Mouse (Mus musculus): Measurements from ENCODE around the gene Ube2e1.
A peak's percentile ranks its signal among the peaks of the same experiment; 100 is the strongest.
"Not testable (repeated sequence)": the region's sequence is repeated elsewhere in the genome, so short reads cannot be mapped to it uniquely, and the experiment has no call there.

Gene Ube2e1

DNA sequence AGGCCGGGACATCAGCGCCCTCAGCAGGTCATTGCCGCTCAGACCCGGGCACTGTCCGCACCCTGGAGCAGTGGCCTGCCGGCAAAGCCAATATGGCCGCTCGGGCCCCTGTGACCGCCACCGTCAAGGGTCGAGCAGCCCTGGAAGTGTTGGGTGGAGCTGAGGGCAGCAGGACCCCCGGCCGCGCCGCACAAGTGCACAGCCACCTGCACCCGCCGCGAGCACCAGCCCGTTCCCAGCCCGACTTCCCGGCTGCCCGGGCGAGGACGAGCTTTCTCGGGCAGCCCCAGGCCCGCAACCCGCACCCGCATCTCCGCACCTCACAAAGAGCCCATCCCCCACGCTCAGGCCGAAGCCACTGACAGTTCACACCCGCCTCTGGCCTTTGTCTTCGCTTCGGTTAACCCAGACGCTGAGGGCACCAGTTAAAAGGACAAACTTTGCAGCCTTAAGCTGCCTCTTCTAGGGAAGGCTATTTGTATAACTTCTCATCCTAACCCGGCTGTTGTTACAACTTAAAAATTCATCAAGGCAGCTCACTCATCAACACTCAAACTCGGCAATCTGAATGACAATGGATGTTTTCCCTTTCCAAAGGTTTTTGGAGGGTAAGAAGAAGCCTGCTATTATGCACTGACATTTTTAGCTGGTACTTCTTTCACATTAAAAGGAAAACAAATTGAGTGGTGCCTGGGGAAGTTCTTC lies 4.5 kb downstream of the Ube2e1 start:
- DNase-seq (ENCODE audit: low spot score in 2 of 2): no peak

DNA sequence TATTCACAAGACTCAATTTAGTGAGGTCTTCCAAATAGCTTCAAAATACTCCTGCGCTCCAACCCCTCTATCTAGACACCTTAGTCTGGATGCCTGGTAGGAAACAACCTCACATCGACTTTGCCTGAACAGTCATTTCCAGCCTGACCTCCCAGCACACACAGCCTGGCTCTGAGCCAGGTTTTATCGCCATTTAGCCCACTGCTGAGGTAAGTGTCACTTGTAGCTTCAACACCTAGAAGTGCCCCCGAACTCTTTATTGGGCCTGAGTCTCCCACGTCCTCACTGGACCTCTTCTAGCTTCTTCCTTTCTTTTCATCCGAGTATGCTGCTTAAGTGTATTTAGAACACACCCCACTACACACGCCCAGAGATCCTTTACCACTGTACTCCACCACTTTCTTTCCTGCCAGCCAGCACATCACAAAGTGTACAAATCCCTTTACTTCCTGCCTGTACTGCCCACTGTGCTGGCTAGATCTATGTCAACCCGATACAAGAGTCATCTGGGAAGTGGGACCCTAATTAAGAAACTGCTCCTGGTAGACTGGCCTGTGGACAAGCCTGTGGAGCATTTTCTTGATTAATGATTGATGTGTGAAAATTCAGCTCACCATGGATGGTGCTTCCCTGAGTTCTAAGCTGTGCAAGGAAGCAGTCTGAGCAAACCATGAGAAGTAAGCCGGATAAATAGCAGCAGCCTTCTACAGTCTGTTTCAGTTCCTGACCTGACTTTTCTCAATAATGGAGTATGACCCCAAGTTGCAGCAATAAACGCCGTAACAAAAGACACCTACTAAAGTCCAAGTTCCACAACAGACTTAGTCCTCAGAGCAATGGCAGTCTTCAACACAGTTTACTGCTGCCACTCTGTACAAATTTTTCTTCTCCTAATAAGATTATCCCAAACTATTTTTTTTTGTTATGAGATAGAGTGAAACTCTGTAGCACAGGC lies 13.9 kb downstream of the Ube2e1 start:
- DNase-seq (ENCODE audit: low spot score in 2 of 2): no peak

DNA sequence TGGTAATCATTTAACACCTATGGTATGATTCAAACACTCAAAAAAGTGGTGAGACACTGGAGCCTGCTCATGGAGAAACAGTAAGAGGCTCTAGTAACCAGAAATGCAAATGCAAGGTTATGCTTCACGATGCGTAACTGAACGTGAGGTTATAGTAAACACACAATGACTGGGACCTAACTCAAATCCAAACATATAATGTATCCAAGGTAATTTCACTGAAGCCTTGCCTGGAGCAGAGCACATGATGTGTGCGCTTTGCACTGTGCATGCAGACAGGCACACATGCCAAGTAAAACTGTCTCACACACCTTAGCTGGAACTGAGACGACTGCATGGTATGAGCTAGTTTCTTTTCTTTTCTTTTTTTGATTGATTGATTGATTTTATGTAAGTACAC lies 27.5 kb downstream of the Ube2e1 start:
- DNase-seq (ENCODE audit: low spot score in 2 of 2): no peak

DNA sequence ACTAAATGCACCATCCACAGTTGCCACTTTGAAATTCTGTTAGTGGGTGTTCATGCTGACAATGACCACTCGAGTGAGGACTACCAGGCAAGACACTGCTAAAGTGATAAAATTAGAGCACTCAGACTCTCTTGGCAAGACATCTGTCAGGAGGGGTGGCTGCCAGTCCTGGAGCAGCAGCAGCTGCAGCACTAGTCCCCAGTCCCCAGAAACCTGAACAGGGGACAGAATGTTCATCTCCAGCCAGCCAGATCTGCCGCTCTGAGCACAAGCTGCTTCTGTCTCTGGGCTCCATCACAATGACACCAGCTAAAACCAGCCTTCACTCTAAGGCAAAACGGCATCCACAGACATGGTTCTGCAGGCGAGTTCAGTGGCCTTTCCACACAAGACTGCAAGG lies 28.4 kb downstream of the Ube2e1 start:
- peak; percentile 56 to 73 for DNase-seq (ENCODE audit: low spot score in 2 of 2)

DNA sequence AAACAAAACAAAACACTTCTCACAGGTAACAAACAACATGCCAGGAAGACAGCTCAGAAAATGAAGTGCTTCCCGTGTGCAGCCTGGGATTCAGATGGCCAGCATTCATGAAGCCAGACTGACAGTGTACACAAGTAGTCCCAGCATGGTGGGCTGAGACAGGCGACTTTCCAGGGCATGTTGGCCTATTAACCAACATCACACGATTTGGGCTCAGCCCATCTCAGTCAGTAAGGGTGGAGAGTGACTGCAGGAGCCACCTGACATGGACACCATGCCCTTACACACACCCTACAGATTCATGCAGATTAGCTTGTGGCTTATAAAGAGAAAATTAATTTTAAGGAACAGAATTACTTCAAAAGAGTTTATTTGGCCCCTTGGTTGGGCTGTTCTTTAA lies 28.9 kb downstream of the Ube2e1 start:
- DNase-seq (ENCODE audit: low spot score in 2 of 2): no peak

DNA sequence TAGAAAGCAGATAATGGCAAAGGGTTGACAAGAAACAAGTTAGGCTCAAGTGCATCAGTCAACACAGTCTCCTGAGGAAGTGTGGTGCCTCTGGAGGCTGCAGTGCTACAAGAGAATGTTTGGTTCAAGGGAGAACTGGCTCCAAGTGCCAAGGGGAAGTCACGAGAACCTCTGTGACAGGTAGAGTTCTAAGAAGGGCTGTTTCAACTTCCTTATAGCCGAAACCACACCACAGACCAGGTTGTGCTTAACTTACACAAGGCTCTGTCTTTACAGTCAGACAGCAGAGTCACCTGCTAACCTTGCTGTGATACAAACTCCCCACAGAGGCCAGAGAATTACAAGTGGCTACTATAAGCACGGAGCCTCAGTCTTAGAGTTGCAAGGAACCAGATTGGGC lies 30.1 kb downstream of the Ube2e1 start:
- DNase-seq (ENCODE audit: low spot score in 2 of 2): no peak

DNA sequence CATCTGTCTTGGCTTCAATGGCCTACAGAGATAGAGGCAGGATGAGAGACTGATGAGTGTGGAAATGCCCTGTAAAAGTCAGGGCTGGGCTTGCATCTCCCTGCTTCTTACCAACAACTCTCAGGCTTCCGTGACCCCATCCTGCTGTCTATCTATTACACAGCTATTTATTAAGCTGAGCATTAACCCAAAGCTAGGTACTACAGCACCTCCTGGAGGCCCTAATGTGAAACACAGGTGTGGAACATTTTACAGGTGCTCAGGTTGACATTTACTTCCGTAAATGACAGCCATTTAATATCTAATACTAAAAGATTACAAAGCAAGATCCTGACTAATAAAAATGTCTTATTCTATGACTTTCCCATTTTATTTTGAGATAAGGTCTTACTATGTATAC lies 31.0 kb downstream of the Ube2e1 start:
- DNase-seq (ENCODE audit: low spot score in 2 of 2): no peak

DNA sequence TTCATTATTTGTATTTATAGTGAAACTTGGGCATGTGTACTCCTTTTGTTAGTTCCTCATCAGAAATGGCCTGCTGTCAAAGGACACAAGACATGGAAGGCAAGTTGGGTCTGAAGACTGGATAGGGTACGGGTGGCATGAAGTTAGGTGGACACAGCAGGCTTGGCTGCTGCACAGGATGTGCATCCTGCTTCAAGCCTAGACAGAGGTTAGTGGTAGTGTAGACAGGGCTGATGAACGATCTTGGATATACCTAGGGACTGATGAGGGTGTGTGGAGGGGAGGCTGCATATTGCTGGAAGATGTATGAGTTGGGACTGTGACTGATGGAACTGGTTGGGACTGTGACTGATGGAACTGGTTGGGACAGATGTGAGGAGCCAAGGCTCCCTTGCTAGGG lies 32.8 kb downstream of the Ube2e1 start:
- no peak for DNase-seq (ENCODE audit: low spot score in 2 of 2)

DNA sequence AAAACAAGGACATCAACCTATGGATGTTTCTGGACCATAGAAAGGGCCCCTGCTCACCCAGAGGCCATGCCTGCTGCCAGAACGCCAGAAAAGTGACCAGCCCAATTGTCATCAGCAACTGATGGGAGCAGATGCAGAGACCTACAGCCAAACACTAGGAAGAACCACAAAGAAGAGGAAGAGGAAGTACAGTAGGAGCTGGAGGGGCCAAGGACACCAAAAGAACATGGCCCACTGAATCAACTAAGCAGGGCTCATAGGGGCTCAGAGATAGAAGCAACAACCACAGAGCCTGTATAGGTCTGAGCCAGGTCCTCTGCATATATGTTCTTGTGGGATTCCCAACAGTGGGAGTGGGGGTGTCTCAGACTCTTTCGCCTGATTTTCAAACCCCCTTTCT lies 34.2 kb downstream of the Ube2e1 start:
- DNase-seq (ENCODE audit: low spot score in 2 of 2): no peak

DNA sequence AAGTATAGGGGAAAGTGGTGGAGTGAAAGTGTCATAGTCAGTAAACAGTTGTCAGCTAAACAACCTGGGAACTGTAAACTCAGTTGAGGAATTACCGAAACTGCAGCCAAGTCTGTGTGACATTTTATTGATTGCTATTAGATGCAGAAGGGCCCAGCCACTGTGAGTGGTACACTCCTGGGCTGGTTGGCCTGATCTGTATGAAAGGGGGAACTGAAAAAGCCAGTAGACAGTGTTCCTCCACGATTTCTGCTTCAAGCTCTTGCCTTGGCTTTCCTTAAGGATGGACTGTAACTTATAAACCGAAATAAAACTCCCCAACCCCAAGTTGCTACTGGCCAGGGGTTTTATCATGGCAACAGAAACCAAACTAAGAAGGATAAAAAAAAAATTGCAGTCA lies 39.1 kb downstream of the Ube2e1 start:
- no peak for DNase-seq (ENCODE audit: low spot score in 2 of 2)

DNA sequence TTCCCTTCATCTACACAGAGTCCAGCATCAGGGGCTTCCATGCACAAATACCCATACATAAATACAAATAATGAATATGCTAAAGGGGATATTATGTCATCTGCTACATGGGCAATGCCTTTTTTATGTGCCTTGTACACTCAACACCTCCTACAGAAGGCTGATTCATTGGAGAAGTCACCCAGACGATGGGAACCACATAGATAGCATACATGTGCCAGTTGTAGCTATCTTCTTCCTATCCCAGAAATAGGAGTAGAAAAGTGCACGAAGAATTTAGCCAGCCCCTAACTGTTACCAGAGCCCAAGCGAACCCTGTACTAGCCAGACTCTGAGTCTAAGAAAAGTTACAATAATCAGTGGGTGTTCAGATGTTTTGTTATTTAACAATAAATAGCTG lies 39.5 kb downstream of the Ube2e1 start:
- DNase-seq (ENCODE audit: low spot score in 2 of 2): no peak

DNA sequence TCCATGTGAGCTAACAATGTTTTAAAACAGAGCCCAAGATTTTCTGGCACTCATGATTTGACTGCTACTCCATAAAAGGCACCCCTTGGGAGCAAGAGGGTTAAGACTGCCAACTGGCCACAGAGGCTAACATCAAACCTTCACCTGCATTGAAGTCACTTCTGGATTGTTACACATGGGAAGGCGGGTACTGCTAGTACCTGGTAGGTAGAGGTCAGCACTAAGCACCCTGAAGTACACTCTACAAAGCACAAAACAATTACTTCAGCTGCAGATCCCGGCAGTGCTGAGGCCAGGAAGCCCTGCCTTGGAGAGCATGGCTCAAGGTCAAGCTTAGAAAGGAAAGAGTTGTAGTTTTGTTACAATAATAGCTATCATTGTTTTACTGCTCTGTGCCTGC lies 44.3 kb downstream of the Ube2e1 start:
- DNase-seq (ENCODE audit: low spot score in 2 of 2): no peak

DNA sequence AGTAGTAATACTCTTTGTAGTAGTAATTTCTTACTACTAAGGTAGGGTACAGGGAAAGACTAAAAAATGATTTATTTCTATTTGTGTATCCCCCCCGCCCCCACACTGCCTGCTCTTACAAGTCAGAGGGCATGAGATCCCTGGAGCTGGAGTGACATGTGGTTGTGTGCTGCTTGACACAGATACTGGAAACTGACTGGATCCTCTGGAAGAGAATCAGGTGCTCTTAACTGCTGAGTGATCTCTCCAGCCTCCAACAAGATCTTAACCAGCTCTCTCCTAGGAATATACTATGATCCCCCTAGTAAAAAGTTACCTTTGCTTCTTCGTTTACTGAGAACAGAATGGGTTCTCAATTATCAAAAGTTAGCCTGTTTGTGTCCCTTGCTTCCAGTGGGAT lies 45.2 kb downstream of the Ube2e1 start:
- DNase-seq (ENCODE audit: low spot score in 2 of 2): no peak

DNA sequence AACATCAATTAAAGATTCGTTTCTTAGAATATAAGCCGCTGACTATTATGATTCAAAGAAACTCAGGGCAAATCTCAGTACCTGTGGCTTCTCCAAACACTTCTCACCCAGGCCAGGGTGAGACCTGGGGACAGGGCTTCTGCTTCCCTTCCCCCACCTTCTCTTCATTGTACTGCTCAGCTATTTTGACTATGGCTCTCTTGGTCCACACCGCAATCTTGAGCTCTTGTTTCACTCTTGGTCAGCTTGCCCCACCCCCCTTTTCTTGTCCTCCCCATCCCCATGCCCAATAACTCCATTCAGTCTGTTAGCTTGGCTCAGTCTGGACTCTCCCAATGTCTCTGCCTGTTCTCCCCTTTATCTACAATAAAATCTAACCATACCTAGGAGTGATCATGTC lies 46.2 kb downstream of the Ube2e1 start:
- no peak for DNase-seq (ENCODE audit: low spot score in 2 of 2)

DNA sequence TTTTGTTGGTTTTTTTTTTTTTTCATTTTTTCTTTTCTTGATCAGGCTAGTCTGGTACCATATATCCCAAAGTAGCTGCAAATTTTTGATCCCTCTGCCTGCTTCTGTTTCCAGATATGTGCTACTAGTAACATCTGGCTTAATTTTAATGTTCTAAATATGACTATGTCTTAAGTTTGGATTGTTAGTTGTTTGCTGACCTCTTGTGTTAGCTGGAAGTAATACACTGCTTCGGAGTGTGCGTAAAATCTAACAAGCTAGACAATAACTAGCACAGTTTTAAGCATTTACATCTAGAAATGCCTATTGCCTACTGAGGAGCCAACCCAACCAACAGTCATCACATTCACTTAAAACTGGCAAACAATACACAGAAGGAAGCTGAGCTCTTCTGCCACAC lies 47.1 kb downstream of the Ube2e1 start:
- peak in 1 of 2 experiments; percentile 38 for DNase-seq (ENCODE audit: low spot score in 2 of 2)

DNA sequence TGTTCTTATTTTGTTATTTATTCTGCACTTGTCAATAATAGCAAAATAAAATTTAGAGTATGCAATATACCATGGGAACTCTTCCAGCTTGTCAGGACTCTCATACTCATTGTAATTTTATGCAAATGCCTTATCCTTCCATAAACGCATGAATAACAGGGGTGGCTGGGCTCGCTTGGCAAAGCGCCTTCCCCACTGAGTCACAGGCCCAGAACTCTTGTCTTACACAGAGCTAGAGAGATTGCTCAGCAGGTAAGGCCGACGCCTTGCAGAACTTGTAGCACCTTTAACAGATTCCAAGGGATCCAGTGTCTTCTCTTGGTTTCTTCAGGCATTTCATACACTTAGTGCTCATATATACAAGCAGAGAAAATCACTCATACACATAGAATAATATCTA lies 51.3 kb downstream of the Ube2e1 start:
- DNase-seq (ENCODE audit: low spot score in 2 of 2): peak; percentile 37 to 51

DNA sequence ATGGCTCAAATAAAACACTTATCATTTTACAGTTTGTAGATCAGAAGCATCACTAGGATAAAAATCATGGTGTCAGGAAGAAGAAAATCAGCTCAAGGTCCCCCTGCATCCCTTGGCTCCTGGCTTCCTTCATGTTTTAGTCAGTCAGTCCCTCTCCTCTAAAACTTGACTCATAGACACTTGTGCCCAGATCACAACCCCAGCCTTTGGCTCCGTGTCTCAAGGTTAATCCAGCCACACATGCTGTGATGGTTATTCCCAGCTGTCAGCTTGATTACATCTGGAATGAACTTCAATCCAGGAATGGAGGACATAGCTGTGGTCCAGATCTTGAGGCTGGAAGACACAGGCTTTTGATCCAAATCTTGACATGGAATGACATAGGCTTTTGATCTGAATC lies 57.1 kb downstream of the Ube2e1 start:
- DNase-seq (ENCODE audit: low spot score in 2 of 2): no peak

DNA sequence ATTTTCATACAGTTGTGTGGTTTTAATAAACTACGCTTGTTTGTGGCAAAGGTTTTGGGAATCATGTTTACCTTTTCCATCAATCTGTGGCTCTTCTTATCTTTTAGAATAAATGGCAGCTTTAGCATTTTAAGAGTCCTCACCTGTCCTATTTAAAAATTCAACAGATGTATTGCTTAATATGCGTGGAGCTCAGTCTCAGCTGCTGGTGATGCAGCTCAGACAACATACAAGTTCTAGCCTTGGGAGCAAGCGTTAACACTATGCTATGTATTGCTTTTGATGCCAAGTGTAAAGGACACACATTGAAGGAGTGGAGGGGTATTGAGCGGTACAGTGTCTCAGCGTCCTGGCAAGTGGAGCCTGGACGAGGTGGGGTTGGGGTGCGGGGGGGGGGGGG lies 60.0 kb downstream of the Ube2e1 start:
- DNase-seq (ENCODE audit: low spot score in 2 of 2): no peak

DNA sequence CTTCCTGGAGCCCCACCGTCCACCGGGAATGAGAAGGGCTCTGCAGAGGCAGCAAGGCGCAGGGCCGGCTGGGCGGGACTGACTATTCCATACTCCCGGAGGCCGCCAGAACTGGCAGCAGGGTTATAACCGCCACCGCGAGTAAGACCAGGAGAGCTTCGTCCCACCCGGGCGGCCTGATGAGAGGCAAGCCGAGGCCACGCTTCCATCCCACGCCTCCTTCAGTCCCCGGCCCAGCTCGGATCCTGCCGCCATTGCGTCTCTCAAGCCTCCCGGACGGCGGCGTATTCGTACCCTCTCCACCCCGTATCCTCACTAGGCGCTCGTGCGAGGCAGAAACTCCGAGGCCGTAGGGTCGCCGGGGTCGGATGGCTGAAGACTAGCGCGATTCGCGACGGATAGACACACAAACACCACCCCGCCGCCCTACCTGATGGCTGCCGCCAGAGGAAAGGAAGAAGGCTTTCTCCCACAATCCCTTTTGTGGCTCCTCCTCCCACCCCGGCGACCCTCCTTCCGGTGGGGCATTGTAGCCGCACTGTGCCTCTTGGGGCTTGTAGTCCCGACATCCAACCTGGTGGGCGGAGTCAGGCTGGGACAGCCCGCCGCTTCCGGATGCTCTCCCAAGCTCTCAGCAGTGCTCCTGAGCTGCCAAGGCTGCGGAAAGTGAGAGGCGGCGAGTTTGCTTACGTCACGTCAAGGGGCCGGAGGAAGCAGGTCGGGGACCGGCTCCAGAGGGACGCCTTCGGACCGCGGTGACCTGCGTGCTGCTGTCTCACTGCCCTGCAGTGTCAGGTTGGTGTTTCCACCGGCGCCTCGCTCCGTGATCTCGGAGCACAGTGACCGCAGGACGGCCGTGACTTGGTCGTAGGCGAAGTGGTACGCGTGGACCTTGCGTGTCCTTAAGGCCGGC lies 60.9 kb downstream of the Ube2e1 start, which contains the start of the genes Nkiras1 and Rpl15:
Nkiras1 (plus strand) TSS at position 608 of the 913 bp plus-strand sequence.
Rpl15 (minus strand) TSS at position 863 of the 913 bp plus-strand sequence.
- DNase-seq (ENCODE audit: low spot score in 2 of 2): peak; percentile 98

DNA sequence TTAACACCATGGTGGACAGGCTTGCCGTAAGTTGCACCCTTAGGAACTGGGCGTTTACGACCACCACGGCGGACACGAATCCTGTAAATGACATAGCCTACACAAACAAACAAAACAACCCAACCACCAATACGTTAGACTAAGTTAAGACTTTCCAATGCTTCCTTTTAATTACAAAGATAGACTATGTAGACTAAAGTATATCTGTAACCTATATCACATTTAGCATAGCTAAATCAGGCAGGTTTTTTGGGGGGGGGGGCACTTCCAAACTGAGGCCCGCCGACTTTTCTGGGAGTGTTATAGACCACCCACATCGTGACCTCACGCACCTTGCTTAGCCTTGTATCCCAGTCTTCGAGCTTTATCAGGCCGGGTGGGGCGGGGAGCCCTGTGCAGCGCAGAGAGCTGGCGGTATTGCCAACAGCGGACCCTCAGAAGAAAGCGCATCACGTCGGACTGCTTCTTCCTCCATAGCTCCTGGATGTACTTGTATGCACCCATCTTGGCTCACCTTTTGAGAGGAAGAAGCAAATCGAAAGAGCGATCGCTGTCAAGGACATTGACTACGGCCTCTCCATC lies 61.6 kb downstream of the Ube2e1 start:
- not testable (repeated sequence) for DNase-seq (ENCODE audit: low spot score in 2 of 2)

DNA sequence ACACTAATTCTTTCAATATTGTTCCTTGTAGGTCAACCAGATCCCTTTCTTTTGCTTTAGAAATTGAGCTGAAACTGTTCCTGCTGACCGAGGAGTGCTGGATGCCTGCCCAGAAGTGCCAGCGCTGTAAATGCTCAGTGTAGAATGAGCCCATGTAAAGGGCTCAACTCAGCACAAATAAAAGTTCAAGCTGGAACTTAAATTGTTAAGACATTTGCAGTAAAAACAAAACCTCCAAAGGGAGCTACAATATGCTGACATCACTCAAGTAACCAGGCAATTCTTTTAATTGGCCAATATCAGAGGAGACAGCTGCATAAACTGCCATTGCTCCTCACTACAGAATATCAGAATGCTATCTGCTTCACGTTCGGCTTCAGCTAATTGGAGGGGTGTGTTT lies 68.2 kb downstream of the Ube2e1 start:
- DNase-seq (ENCODE audit: low spot score in 2 of 2): peak; percentile 54 to 57
